Mouse (Mus musculus) intestine, postnatal 0 days (tissue): ENCODE measurements around the gene P2ry13. TPM values are rescaled to one million over a fixed set of nuclear protein-coding genes. Genes with fewer than 3 reads are reported as not detected.

ENCODE experiments used
- ATAC-seq: fragments of 200-750 bp; cut with Nextera tagmentation; 2 replicates; pipeline ENCODE4 v1.8.0; 2017; ENCODE audit warnings: mild to moderate bottlenecking, moderate TSS enrichment, moderate library complexity
- H3K27ac ChIP-seq: fragments of 300-500 bp; sonication (generic); 2 replicates; pipeline ENCODE4 v1.5.1; 2014; ENCODE audit warnings: mild to moderate bottlenecking, low read depth, low read length, moderate library complexity
- H3K27me3 ChIP-seq: fragments of 300-500 bp; sonication (generic); replicated peaks from 2 replicates; pipeline ENCODE4 v1.6.1; 2014; ENCODE audit warnings: low read length, mixed read lengths; ENCODE audit not compliant: control insufficient read depth, insufficient read depth
- H3K36me3 ChIP-seq: fragments of 300-500 bp; sonication (generic); 2 replicates; pipeline ENCODE4 v1.6.1; 2014; ENCODE audit warnings: mild to moderate bottlenecking, moderate library complexity; ENCODE audit not compliant: control insufficient read depth, insufficient read depth
- H3K4me1 ChIP-seq: fragments of 300-500 bp; sonication (generic); replicated peaks from 2 replicates; pipeline ENCODE4 v1.6.1; 2014; ENCODE audit warnings: antibody characterized with exemption, low read length, mixed read lengths; ENCODE audit not compliant: control insufficient read depth, insufficient read depth
- H3K4me2 ChIP-seq: fragments of 300-500 bp; sonication (generic); replicated peaks from 2 replicates; pipeline ENCODE4 v1.6.1; 2014; ENCODE audit warnings: low read depth, mild to moderate bottlenecking, moderate library complexity
- H3K4me3 ChIP-seq: fragments of 300-500 bp; sonication (generic); 2 replicates; pipeline ENCODE4 v1.5.1; 2014; ENCODE audit warnings: low read depth, low read length
- H3K9ac ChIP-seq: fragments of 300-500 bp; sonication (generic); 2 replicates; pipeline ENCODE4 v1.6.1; 2014; ENCODE audit warnings: mild to moderate bottlenecking, low read depth, low read length
- H3K9me3 ChIP-seq: fragments of 300-500 bp; sonication (generic); 2 replicates; pipeline ENCODE4 v1.6.1; 2016; ENCODE audit warnings: mixed run types; ENCODE audit not compliant: control insufficient read depth
- CTCF ChIP-seq: sonication (generic); IDR thresholded peaks from 2 replicates; pipeline ENCODE4 v1.5.1; 2016; ENCODE audit warnings: low read depth, mild to moderate bottlenecking, control low read depth, antibody characterized with exemption, moderate library complexity
- WGBS: fragments of 180-500 bp; shearing (Covaris S2); extraction: QIAGEN DNeasy Blood & Tissue Kit; methylation state at CpG from one replicate; pipeline ENCODE4 v1.1.7; 2014; 5-methylcytosine and 5-hydroxymethylcytosine counted together
- polyA plus RNA-seq: library from polyadenylated mRNA; unstranded; fragments of >200 nt; fragmentation: Nextera tagmentation; extraction: Ambion mirVana; gene quantifications from 2 replicates; pipeline ENCODE4 v1.2.1, GENCODE M21; 2015

P2ry13 gene
- polyA plus RNA-seq, 1 experiment from 2014 or later, result 0.94 TPM

DNA sequence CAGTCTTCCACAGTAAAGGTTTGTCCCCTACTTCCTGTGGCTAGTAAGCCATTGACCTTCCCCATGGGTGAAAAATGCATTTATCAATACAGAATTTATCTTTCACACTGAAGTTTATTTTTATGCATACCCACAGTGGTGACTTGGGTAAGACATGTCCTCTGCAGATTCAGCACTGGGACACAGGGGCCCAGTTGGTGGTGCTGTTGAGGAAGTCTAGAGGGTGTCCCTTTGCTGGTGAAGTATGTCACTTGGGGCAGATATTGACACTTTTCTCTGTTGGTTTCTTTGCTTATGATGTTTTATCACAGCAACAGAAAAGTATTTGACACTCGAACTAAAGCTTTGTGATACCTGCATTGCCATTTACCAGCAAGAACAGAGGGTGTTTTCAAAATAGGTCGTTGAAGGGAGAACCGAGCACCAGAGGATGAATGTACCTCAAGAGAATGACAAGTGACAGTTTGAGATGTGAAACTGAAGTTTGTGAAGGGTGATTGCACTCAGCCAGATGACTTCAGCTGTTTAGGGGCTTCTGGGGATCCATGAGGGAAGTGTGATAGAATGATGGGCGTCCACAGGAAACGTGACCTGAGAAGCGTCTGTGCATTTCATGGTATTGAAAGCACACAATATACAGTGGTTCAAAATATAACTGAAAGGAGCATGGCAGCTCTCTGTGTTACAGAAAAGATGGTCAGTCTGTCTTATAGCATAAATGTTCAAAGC lies 36.1 kb downstream of the P2ry13 start:
- H3K27me3 ChIP-seq, result no peaks in the 10 kb centered on the region
- no peaks in the 10 kb centered on the region for H3K4me1 ChIP-seq
- H3K36me3 ChIP-seq, result no peaks in the 10 kb centered on the region
- H3K9ac ChIP-seq, result no peak overlapping the region
- no peak overlapping the region for H3K27ac ChIP-seq
- no peak for ATAC-seq
- peak; percentile 17; the same call in 1 of the 2 replicates for TF ChIP-seq CTCF
- H3K4me3 ChIP-seq, result no peak overlapping the region
- WGBS, result 74% methylated on average over 6 of the region's 6 CpGs
- H3K4me2 ChIP-seq, result no peak overlapping the region
- H3K9me3 ChIP-seq, result no peaks in the 10 kb centered on the region

DNA sequence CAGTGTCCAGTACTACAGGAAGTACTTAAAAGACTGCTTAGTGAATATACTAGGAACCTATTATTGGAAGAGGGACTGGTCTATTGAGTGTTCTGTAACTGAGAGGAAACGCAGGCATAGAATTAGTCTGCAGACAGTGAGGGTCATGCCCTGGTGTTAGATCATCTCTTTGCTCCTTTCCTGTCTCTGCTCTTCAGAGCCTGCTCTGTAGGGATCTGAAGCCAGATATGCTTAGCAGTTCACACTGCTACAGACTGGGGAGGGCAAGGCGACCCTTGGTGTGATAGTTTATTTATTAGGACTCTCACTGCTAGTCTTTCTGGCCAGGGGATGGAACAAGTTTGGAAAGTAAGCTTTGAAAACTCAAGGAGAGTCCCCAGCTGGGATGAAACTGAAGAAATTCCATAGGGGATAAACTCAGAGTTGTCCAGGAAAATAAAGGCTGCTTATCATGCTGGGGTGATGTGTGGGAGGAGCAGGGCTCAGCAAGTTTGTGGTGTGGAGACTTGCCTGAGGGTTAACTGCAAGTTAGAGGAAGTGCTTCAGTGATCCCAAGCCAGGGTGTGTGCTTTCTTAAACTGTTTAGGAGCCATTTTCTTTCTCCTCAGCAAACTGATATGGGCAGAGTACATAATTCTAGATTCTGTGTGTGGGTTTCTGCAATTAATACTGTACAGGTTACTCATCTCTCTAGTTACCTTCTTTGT lies 40.6 kb downstream of the P2ry13 start:
- Histone ChIP-seq H3K4me2 (no peak overlapping the region), H3K27ac (no peak overlapping the region), H3K27me3 (no peaks in the 10 kb centered on the region), H3K36me3 (no peaks in the 10 kb centered on the region), H3K9ac (no peak overlapping the region), H3K4me1 (no peaks in the 10 kb centered on the region), H3K9me3 (no peaks in the 10 kb centered on the region), H3K4me3 (no peak overlapping the region)
- WGBS, result 53% methylated on average over 2 of the region's 2 CpGs
- no peak for TF ChIP-seq CTCF
- no peak for ATAC-seq

- Histone ChIP-seq H3K4me3 (no peak overlapping the region), H3K27me3 (no peaks in the 10 kb centered on the region), H3K4me2 (no peak overlapping the region), H3K27ac (no peak overlapping the region), H3K9me3 (no peaks in the 10 kb centered on the region), H3K9ac (no peak overlapping the region), H3K36me3 (no peaks in the 10 kb centered on the region), H3K4me1 (no peaks in the 10 kb centered on the region)
- TF ChIP-seq CTCF, result peak; percentile 32; the same call in 1 of the 2 replicates
- no peak for ATAC-seq
- 83% methylated on average over 4 of the region's 4 CpGs for WGBS
These were observed 41.5 kb downstream of the P2ry13 start for GRCm38 (mm10) chr3:59169215-59169614.

GRCm38 (mm10) chr3:59168476-59168875 lies 42.2 kb downstream of the P2ry13 start:
- Histone ChIP-seq H3K27ac (no peak overlapping the region), H3K9ac (no peak overlapping the region), H3K4me2 (no peak overlapping the region), H3K4me3 (no peak overlapping the region), H3K36me3 (no peaks in the 10 kb centered on the region), H3K27me3 (no peaks in the 10 kb centered on the region), H3K4me1 (no peaks in the 10 kb centered on the region), H3K9me3 (no peaks in the 10 kb centered on the region)
- TF ChIP-seq CTCF, result peak; percentile 39
- ATAC-seq, result no peak
- WGBS, result 83% methylated on average over 6 of the region's 6 CpGs

- Histone ChIP-seq H3K4me1 (no peaks in the 10 kb centered on the region), H3K9me3 (no peaks in the 10 kb centered on the region), H3K27ac (no peak overlapping the region), H3K36me3 (no peaks in the 10 kb centered on the region), H3K4me3 (no peak overlapping the region), H3K4me2 (no peak overlapping the region), H3K9ac (no peak overlapping the region), H3K27me3 (no peaks in the 10 kb centered on the region)
- 64% methylated on average over 2 of the region's 2 CpGs for WGBS
- ATAC-seq, result no peak
- no peak for TF ChIP-seq CTCF
These were observed 43.1 kb downstream of the P2ry13 start for GRCm38 (mm10) chr3:59167417-59168054.

DNA sequence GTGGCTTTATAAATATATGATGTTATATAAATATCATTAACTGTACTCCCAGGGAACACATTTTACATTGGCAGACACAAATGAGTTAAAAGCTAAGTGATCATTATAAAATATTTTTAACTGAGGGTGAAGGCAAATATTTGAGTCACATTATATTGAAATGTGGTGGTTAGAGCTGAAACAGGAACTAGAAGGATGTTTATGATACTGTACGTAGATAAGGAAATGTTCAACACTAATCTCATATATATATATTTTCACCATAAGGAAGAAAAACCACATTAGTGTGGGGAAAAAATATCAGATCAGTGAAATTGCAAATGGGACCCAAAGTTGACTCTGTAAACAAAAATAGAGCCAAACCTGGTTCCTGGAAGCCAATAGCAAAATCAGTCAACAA lies 50.2 kb downstream of the P2ry13 start:
- WGBS, result 51% methylated on average over 1 of the region's 1 CpGs
- TF ChIP-seq CTCF, result no peak
- no peak overlapping the region for H3K9ac ChIP-seq
- H3K36me3 ChIP-seq, result no peaks in the 10 kb centered on the region
- H3K4me2 ChIP-seq, result no peak overlapping the region
- H3K27ac ChIP-seq, result no peak overlapping the region
- no peak for ATAC-seq
- no peak overlapping the region for H3K4me3 ChIP-seq
- H3K27me3 ChIP-seq, result no peaks in the 10 kb centered on the region
- H3K4me1 ChIP-seq, result no peaks in the 10 kb centered on the region
- H3K9me3 ChIP-seq, result no peaks in the 10 kb centered on the region

Other genes starting within 250 kb of the P2ry13 start
- 0.42 TPM in 2 replicates for gene Med12l, start 205.1 kb downstream of the P2ry13 start, polyA plus RNA-seq
- 0.51 and 0.57 TPM in 2 replicates for gene Gpr171, start 109.1 kb downstream of the P2ry13 start, polyA plus RNA-seq
- 20.3 and 21.5 TPM in 2 replicates for gene P2ry14, start 57.3 kb downstream of the P2ry13 start, polyA plus RNA-seq
- gene Gpr87, start 15.8 kb downstream of the P2ry13 start, polyA plus RNA-seq, result not detected in 2 replicates
- 1.9 and 2.2 TPM in 2 replicates for gene P2ry12, start 52.0 kb upstream of the P2ry13 start, polyA plus RNA-seq
- 2.8 and 3.3 TPM in 2 replicates for gene Igsf10, start 133.5 kb upstream of the P2ry13 start, polyA plus RNA-seq